Mouse (Mus musculus) kidney, adult 2 months (tissue): ENCODE measurements around the gene Prmt1.

ENCODE experiments used
- CTCF ChIP-seq: fragments of 200-500 bp; conservative IDR thresholded peaks from 2 replicates; pipeline ENCODE4 v1.5.1; 2011; ENCODE audit warnings: low read depth, mild to moderate bottlenecking, control low read depth, low read length, moderate library complexity, mixed read lengths; ENCODE audit not compliant: insufficient read depth, insufficient read length
- POLR2A ChIP-seq: fragments of 200-500 bp; IDR thresholded peaks from one replicate; pipeline ENCODE4 v1.6.1; 2011; ENCODE audit warnings: low read depth, low read length, control low read depth

DNA sequence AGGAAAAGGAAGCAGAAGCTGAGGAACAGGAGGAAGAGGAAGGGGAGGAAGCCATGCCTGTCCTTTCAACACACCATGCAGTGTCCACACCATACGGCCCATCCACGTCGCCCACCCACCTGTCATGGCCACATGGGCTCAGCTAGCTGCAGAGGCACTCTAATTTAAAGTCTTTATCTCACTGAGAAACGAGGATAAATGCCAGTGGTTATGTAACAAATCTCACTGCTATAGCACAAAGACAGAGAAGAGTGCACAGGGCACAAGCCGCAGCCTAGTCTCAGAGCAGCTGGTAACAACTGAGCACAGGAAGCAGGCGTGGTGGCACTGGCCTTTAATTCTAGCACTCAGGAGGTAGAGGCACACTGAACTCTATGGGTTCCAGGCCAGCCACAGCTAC lies 36.4 kb downstream of the Prmt1 start:
- no peak for TF ChIP-seq POLR2A
- no peak for TF ChIP-seq CTCF
